Mouse (Mus musculus): ENCODE data around the gene Olfr506. TPM values are rescaled to one million over a fixed set of nuclear protein-coding genes. Genes with fewer than 3 reads are reported as not detected.
"Not testable (repeated sequence)": the region's sequence is repeated elsewhere in the genome, so short reads cannot be mapped to it uniquely, and the experiment has no call there.

The Olfr506 gene
- not detected in 2 replicates for polyA plus RNA-seq (2012; rRNA removed)

DNA sequence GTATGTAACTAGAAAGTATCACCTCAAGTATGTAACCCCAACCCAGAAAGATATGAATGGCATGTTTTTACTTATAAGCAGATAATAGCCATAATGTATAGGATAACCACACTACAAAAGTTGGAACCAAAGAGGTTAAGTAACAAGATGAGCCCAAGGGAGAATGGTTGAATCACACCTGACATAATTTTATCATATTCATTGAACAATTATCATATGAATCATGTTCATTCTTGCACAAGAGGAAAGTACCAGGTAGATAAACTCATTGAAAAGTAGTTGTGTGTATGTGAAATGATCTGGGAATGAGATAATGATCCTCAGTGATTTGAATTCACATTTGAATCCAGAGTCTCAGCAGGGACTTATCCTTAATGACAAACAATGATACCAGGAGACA is at the start of gene Olfr506:
Olfr506 (plus strand) TSS at position 301 of the 400 bp plus-strand sequence.
- DNase-seq (ENCODE audit: extremely low spot score in 1 of 2, low spot score in 1 of 2), result no peak

DNA sequence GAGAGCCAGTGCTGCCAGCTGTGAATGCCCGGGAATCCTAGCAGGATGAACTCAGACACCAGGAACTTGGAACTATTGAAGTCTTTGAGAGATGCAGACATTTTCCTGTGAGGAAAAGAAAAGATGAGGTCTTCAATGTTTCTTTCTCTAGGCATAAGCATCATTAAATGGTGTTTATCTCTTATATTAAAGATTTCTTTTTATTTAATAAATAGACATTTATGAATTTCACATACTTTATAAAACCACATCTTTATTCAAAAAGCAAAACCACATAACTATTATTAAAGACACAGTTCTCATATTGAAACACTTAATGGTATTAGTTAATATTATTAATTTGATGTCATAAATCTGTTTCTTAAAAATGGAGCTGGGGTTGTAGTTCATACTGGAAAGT is 44.9 kb upstream of the Olfr506 start, which contains the start of gene Olfr504:
Olfr504 (minus strand) TSS at position 101 of the 400 bp plus-strand sequence.
- DNase-seq (ENCODE audit: extremely low spot score in 1 of 2, low spot score in 1 of 2), result no peak

GRCm38 (mm10) chr7:108589797-108590196 is 20.8 kb upstream of the Olfr506 start:
- no peak for DNase-seq (ENCODE audit: extremely low spot score in 1 of 2, low spot score in 1 of 2)

DNA sequence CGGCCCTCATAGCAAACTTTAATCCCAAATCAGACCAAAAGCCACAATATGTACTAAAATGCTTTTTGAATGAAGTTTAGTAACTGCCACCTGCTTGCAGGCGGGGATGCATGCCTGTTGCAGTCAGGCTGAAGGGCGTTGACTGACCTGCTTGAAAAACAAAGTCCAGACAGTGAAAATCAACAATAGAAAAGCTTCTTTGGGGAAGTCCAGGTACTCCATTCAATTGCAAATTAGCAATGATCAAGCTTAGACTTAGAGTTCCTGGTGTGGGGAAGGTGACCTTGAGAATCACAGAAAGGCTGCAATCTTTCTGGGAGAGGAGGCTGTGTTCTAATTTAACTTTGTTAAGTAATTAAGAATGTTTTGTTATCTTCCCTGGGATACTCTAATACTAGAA is 8.7 kb upstream of the Olfr506 start:
- not testable (repeated sequence) for DNase-seq (ENCODE audit: extremely low spot score in 1 of 2, low spot score in 1 of 2)

DNA sequence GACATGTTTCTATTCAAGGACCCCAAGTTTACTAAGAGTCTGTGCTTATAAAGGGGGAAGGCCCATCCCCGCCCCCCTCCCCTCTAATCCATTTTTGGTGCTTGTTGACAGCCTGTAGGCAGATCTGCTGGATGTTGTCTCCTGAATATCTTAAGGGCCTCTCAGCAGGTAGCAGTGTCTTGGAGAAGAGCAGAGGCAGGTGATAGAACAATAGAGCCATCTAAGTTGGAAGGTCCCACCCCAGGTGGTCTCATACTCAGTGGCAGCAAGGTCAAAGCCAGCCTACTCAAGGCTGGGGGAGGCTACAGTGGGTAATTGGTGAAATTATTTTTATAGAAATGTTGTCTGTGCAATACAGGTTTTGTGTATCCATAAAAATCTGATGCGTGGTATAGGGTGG is 3.5 kb downstream of the Olfr506 start:
- DNase-seq (ENCODE audit: extremely low spot score in 1 of 2, low spot score in 1 of 2), result no peak

GRCm38 (mm10) chr7:108616781-108617180 is 6.2 kb downstream of the Olfr506 start:
- not testable (repeated sequence) for DNase-seq (ENCODE audit: extremely low spot score in 1 of 2, low spot score in 1 of 2)

DNA sequence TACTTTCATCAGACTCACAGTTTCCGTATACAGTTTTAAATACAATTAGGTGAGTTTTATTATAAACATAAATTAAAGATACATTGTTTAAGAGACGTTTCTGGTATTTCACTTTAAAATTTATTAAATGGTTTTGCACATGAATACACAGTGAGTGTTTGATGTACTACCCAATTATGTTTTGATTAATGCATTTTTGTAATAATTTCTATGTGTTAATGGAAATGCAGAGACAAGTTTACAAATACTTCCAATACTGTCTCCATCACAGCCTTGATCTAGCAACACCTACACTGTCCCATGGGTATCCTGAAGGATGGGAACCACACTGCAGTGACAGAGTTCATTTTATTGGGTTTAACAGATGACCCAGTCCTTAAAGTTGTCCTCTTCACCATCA is 10.9 kb downstream of the Olfr506 start, which contains the start of gene Olfr507:
Olfr507 (plus strand) TSS at position 301 of the 400 bp plus-strand sequence.
- no peak for DNase-seq (ENCODE audit: extremely low spot score in 1 of 2, low spot score in 1 of 2)

DNA sequence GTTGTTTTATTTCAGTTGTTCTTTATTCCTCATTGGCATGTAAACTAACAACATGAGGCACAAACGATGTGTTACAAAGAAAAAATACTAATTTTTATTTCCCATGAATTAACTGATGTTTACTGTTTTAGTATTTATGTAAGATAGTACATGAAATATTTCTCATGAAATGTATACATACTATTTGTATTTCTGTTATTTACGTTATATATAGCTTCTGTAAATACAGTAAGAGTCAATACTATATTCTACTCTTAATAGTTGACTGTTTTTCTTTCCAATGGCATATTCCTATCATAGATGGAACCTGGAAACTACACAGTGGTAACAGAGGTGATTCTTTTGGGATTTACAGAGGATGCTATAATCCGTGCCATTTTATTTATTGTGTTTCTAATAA is 19.1 kb downstream of the Olfr506 start, which contains the start of gene Olfr508:
Olfr508 (plus strand) TSS at position 301 of the 400 bp plus-strand sequence.
- no peak for DNase-seq (ENCODE audit: extremely low spot score in 1 of 2, low spot score in 1 of 2)

GRCm38 (mm10) chr7:108651806-108652205 is 41.2 kb downstream of the Olfr506 start, which contains the start of gene Olfr509:
Gene Olfr509 (minus strand): TSS chr7:108651906.
- no peak for DNase-seq (ENCODE audit: extremely low spot score in 1 of 2, low spot score in 1 of 2)

- DNase-seq (ENCODE audit: extremely low spot score in 1 of 2, low spot score in 1 of 2), result no peak
These were observed 51.8 kb downstream of the Olfr506 start for GRCm38 (mm10) chr7:108662419-108662818.

Other genes starting within 250 kb of the Olfr506 start
- not detected in 2 replicates for gene Olfr494, start 245.5 kb upstream of the Olfr506 start, polyA plus RNA-seq (2012; rRNA removed)
- not detected in 2 replicates for gene Olfr495, start 217.6 kb upstream of the Olfr506 start, polyA plus RNA-seq (2012; rRNA removed)
- not detected in 2 replicates for gene Olfr497, start 190.4 kb upstream of the Olfr506 start, polyA plus RNA-seq (2012; rRNA removed)
- gene Olfr498, start 145.5 kb upstream of the Olfr506 start, polyA plus RNA-seq (2012; rRNA removed), result not detected in 2 replicates
- 0.13 TPM in 1 of 2 replicates, not detected in the other for gene Olfr502, start 85.7 kb upstream of the Olfr506 start, polyA plus RNA-seq (2012; rRNA removed)
- gene Olfr503, start 66.3 kb upstream of the Olfr506 start, polyA plus RNA-seq (2012; rRNA removed), result not detected in 2 replicates
- not detected in 2 replicates for gene Olfr504, start 45.0 kb upstream of the Olfr506 start, polyA plus RNA-seq (2012; rRNA removed)
- gene Olfr507, start 11.0 kb downstream of the Olfr506 start, polyA plus RNA-seq (2012; rRNA removed), result not detected in 2 replicates
- not detected in 2 replicates for gene Olfr508, start 19.2 kb downstream of the Olfr506 start, polyA plus RNA-seq (2012; rRNA removed)
- 0.08 TPM in 1 of 2 replicates, not detected in the other for gene Olfr509, start 41.1 kb downstream of the Olfr506 start, polyA plus RNA-seq (2012; rRNA removed)
- 0.10 TPM in 1 of 2 replicates, not detected in the other for gene Olfr510, start 55.6 kb downstream of the Olfr506 start, polyA plus RNA-seq (2012; rRNA removed)
- gene Olfr512, start 102.5 kb downstream of the Olfr506 start, polyA plus RNA-seq (2012; rRNA removed), result not detected in 2 replicates
- gene Olfr513, start 140.2 kb downstream of the Olfr506 start, polyA plus RNA-seq (2012; rRNA removed), result not detected in 2 replicates
- not detected in 2 replicates for gene Olfr514, start 215.2 kb downstream of the Olfr506 start, polyA plus RNA-seq (2012; rRNA removed)
- gene Olfr516, start 239.7 kb downstream of the Olfr506 start, polyA plus RNA-seq (2012; rRNA removed), result not detected in 2 replicates

Data from frontal cortex, adult 2 months (tissue).